Mouse (Mus musculus): Measurements from ENCODE around the gene Psmd9. TPM values are rescaled to one million over a fixed set of nuclear protein-coding genes. Genes with fewer than 3 reads are reported as not detected.

Psmd9 gene
- polyA plus RNA-seq, 1 experiment from 2014 or later = 82.9 TPM

DNA sequence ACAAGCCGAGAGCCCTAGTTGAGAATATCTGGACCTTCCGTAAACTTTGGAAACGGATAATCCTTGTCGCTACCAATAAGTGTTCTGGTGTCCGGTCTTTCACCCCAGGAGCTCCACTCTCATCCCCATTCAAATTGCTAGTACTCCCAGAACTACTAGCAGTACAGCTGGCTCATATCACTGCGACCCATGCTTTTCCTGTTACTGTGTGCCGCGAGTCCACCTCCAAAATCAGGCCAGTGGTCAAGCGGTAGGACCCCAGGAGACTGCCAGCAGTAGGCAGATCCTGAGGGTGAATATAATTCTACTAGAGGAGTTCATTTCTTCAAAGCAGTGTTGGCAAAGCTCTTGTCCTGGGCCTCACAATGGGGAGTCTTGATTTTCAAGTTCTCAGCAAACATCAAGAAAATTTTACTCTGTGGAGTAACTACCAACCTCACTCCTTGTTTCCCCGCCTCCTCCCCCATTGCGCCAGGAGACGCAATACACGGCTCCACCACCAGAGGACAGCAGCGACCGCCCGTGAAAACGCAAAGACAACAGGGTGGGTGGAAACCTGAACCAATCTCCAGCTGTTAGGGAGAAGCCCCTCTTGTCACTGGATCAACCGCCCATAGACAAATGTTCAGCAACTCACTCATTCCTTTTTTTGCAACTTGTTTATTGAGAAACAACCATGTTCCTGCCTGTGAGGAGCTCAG, 36.0 kb upstream of the Psmd9 start:
- WGBS = 20% methylated on average over 18 of the region's 18 CpGs
- peak overlapping the region; percentile 100 for H3K27ac ChIP-seq (replicated peaks)
- no peak overlapping the region for H3K9ac ChIP-seq (replicated peaks)
- peak overlapping the region; percentile 42 for H3K4me3 ChIP-seq
- H3K9me3 ChIP-seq = no peaks in the 10 kb centered on the region
- peaks cover 70% of the 10 kb centered on the region for H3K4me1 ChIP-seq
- H3K27me3 ChIP-seq = no peaks in the 10 kb centered on the region
- peaks cover 9% of the 10 kb centered on the region; the same call in 1 of the 2 replicates for H3K36me3 ChIP-seq
- peak overlapping the region; percentile 98 for H3K4me2 ChIP-seq (replicated peaks)
- no peak for ATAC-seq (replicated peaks)

GRCm38 (mm10) chr5:123133784-123134143, 35.4 kb upstream of the Psmd9 start:
- ATAC-seq (replicated peaks) = no peak
- Histone ChIP-seq H3K36me3 (peaks cover 8% of the 10 kb centered on the region; the same call in 1 of the 2 replicates), H3K4me1 (peaks cover 70% of the 10 kb centered on the region), H3K9ac (replicated peaks) (peak overlapping the region; percentile 99; the same call in 1 of the 2 replicates), H3K9me3 (no peaks in the 10 kb centered on the region), H3K4me3 (peak overlapping the region; percentile 12; the same call in 1 of the 2 replicates), H3K27me3 (no peaks in the 10 kb centered on the region), H3K27ac (replicated peaks) (peak overlapping the region; percentile 100), H3K4me2 (replicated peaks) (peak overlapping the region; percentile 98)
- WGBS = 11% methylated on average over 7 of the region's 7 CpGs

DNA sequence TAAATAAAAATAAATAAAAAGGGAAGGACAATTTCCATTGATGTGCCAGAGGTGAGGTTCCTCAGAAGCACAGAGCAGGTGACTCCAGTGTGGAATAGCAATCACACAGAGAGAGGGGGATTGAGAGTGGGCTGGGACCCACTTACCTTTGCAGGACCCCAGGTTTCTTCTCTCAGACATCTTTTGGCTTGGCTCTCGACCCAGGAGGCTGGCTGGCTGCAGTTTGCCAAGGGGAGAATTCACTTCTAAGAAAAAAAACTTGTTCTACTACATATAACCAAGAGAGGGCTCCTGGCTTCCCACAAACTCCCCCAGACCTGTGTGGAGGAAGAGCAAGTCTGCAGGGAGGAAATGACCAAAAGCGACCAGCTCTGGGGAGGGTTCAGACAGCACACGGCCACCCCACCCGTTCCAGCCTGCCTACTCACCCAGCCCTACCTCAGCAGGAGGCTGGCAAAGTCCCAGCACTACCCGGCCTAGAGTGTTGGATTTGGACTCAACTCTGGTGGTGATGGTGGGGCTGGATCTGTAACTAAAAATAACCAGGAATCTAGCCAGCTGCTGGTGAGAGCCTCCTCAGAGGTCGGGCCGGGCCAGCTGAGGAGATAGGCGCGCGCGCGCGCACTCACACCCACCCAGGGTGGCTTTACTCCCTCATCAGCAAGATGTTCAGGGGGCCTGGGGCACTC, 34.9 kb upstream of the Psmd9 start:
- Histone ChIP-seq H3K4me2 (replicated peaks) (peak overlapping the region; percentile 98), H3K9me3 (no peaks in the 10 kb centered on the region), H3K4me3 (peak overlapping the region; percentile 94), H3K9ac (replicated peaks) (peak overlapping the region; percentile 99), H3K27me3 (no peaks in the 10 kb centered on the region), H3K27ac (replicated peaks) (peak overlapping the region; percentile 100), H3K4me1 (peaks cover 67% of the 10 kb centered on the region), H3K36me3 (peaks cover 8% of the 10 kb centered on the region; the same call in 1 of the 2 replicates)
- 19% methylated on average over 13 of the region's 13 CpGs for WGBS
- ATAC-seq (replicated peaks) = no peak

DNA sequence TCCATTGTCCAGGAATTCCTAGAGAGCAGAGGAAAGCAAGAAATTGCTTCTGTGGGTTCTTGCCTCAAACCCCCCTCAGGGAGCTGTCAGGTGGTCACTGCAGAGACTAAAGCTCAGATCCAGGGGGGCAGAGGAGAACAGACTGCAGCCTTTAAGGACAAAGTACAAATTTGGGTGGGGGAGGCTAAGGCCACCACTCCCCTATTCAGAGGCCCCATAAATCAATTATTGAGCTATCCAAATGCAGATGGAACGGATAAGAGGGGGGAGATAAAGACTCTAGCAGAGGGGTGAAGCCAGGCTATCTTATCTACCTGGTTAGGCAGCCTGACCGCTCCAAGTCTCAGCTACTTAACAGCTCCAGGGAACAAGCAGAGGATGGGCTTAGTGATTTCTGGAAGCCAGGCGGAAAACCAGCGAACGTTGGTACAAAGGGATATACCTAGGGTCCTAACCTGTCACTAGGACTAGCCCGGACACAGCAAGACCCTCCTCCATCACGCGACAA, 34.3 kb upstream of the Psmd9 start:
- no peaks in the 10 kb centered on the region for H3K27me3 ChIP-seq
- H3K9ac ChIP-seq (replicated peaks) = peak overlapping the region; percentile 99
- H3K36me3 ChIP-seq = peaks cover 8% of the 10 kb centered on the region; the same call in 1 of the 2 replicates
- H3K4me2 ChIP-seq (replicated peaks) = peak overlapping the region; percentile 98
- ATAC-seq (replicated peaks) = no peak
- H3K4me1 ChIP-seq = peaks cover 67% of the 10 kb centered on the region
- WGBS = 19% methylated on average over 8 of the region's 8 CpGs
- H3K27ac ChIP-seq (replicated peaks) = peak overlapping the region; percentile 100
- peak overlapping the region; percentile 94 for H3K4me3 ChIP-seq
- no peaks in the 10 kb centered on the region for H3K9me3 ChIP-seq

DNA sequence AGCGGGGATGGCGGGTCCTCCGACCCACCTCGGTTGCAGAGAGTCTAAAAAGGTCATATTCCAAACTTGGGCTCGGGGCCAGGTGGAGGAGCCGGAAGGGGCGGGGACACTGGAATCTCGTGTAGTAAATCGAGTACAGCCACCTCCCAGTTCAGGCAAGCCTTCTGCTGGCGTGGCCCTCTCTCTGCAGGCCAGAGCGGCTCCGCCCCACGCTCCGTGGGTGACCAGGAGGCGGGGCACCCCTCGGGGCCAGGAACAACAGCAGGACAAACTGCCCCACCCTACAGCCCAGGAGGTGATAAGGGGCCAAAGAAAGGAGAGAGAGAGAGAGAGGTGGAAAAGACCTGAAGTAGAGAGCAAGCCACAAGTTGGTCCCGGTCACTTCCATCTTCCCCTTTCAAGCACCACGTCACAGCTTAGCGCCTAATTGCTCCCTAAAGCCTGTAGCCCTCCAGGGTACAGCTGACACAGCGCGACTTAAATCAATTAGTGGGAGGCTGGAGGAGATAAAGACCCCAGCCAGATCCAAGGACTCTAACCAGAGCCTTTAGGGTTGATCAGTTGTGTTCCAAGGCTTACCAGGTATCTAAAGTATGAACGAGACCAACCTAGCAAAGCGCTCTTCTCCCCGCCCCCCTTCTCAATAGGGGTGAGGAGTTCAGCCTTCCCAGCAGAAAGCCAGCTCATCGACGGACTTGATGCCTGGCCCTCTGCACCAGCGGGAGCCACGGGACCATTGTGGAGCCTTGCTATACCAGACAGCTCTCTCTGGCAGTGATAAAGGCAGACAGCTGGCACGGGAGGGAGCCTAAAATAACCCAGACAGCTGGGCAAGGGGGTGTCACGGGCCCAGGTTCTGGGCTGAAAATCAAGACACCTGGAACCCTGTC, 33.5 kb upstream of the Psmd9 start:
- Histone ChIP-seq H3K4me2 (replicated peaks) (peak overlapping the region; percentile 98), H3K36me3 (peaks cover 4% of the 10 kb centered on the region; the same call in 1 of the 2 replicates), H3K4me3 (peak overlapping the region; percentile 94), H3K27ac (replicated peaks) (peak overlapping the region; percentile 100), H3K4me1 (peaks cover 65% of the 10 kb centered on the region), H3K9ac (replicated peaks) (peak overlapping the region; percentile 99), H3K27me3 (no peaks in the 10 kb centered on the region), H3K9me3 (no peaks in the 10 kb centered on the region)
- peak; percentile 4; the same call in 1 of the 2 replicates for ATAC-seq (replicated peaks)
- 3% methylated on average over 30 of the region's 30 CpGs for WGBS

DNA sequence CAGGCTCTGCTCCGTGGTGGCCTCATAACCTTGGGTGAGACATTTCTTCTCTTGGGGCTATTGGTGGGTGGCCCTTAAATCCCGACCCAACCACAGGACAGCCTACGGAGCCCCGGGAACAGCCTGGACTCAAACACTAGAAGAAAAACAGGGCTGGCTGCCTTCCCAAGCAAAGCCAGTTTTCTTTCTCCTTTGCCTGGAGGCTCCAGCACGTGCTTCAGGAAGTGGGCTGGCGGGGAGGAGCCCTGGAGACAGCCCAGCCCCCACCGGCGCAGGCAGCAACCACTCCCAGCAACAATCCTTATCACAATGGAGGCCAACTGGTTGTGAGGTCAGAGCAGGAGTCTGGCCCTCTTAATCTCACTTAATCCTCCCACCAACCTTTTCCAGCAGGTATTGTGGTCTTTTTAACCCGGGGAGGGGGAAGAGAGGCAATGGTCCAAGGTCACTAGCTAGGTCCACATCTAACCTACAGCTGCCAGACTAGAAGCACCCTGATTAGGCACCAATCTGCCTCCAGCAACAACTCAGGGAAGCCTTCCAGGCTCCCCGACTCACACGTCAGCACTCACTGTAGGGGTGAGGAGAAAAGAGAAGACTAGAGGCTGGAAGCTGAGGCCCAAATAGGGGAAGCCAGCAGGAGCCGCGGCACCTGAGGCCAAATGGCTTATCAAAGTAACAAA, 32.7 kb upstream of the Psmd9 start:
- no peaks in the 10 kb centered on the region for H3K27me3 ChIP-seq
- ATAC-seq (replicated peaks) = peak; percentile 33

GRCm38 (mm10) chr5:123137044-123137909, 31.9 kb upstream of the Psmd9 start:
- ATAC-seq (replicated peaks) = no peak
- Histone ChIP-seq H3K36me3 (peaks cover 4% of the 10 kb centered on the region; the same call in 1 of the 2 replicates), H3K27ac (replicated peaks) (peak overlapping the region; percentile 100), H3K4me2 (replicated peaks) (peak overlapping the region; percentile 98), H3K4me1 (peaks cover 57% of the 10 kb centered on the region), H3K9ac (replicated peaks) (peak overlapping the region; percentile 99), H3K27me3 (no peaks in the 10 kb centered on the region), H3K4me3 (peak overlapping the region; percentile 94), H3K9me3 (no peaks in the 10 kb centered on the region)
- WGBS = 1% methylated on average over 20 of the region's 20 CpGs

More for the DNA sequence above, 32.7 kb upstream of the Psmd9 start:
- peak overlapping the region; percentile 98 for H3K4me2 ChIP-seq (replicated peaks)
- peaks cover 4% of the 10 kb centered on the region; the same call in 1 of the 2 replicates for H3K36me3 ChIP-seq
- H3K4me3 ChIP-seq = peak overlapping the region; percentile 94
- no peaks in the 10 kb centered on the region for H3K9me3 ChIP-seq
- peak overlapping the region; percentile 99 for H3K9ac ChIP-seq (replicated peaks)
- under 1% methylated on average over 13 of the region's 13 CpGs for WGBS
- peak overlapping the region; percentile 100 for H3K27ac ChIP-seq (replicated peaks)
- peaks cover 64% of the 10 kb centered on the region for H3K4me1 ChIP-seq

DNA sequence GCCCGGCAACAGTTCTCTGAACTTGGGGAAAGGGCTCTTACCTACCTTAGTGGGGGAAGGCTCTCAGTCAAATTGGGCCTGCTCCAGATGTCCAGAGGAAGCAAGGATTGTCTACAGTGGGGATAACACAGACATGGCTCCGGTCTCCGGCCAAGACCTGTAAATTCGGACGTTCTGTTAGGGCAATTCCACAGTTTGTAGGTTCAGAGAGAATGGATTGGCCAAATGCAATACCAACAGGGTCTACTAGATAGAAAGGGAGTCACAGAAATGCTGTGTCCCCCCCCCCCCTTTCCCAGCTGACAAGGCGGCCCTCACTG, 31.3 kb upstream of the Psmd9 start:
- H3K36me3 ChIP-seq = peaks cover 4% of the 10 kb centered on the region; the same call in 1 of the 2 replicates
- WGBS = 2% methylated on average over 6 of the region's 6 CpGs
- peaks cover 51% of the 10 kb centered on the region for H3K4me1 ChIP-seq
- peak overlapping the region; percentile 94 for H3K4me3 ChIP-seq
- peak overlapping the region; percentile 99 for H3K9ac ChIP-seq (replicated peaks)
- H3K27me3 ChIP-seq = no peaks in the 10 kb centered on the region
- H3K9me3 ChIP-seq = no peaks in the 10 kb centered on the region
- peak overlapping the region; percentile 100 for H3K27ac ChIP-seq (replicated peaks)
- ATAC-seq (replicated peaks) = no peak
- H3K4me2 ChIP-seq (replicated peaks) = peak overlapping the region; percentile 98

- no peaks in the 10 kb centered on the region for H3K9me3 ChIP-seq
- peak overlapping the region; percentile 100 for H3K27ac ChIP-seq (replicated peaks)
- peak overlapping the region; percentile 98 for H3K4me2 ChIP-seq (replicated peaks)
- ATAC-seq (replicated peaks) = peak; percentile 6; the same call in 1 of the 2 replicates
- WGBS = under 1% methylated on average over 31 of the region's 40 CpGs
- peaks cover 46% of the 10 kb centered on the region for H3K4me1 ChIP-seq
- H3K36me3 ChIP-seq = peaks cover 4% of the 10 kb centered on the region; the same call in 1 of the 2 replicates
- peak overlapping the region; percentile 99 for H3K9ac ChIP-seq (replicated peaks)
- H3K4me3 ChIP-seq = peak overlapping the region; percentile 94
- H3K27me3 ChIP-seq = no peaks in the 10 kb centered on the region
Observed at GRCm38 (mm10) chr5:123138230-123138911, 30.8 kb upstream of the Psmd9 start.
